Mouse (Mus musculus) limb, embryonic 10.5 days (tissue): ENCODE measurements around the gene Uggt1. TPM values are rescaled to one million over a fixed set of nuclear protein-coding genes. Genes with fewer than 3 reads are reported as not detected.

Experiments
- DNase-seq: peaks from one replicate; pipeline ENCODE4 v3.0.0-alpha.2; 2017; ENCODE audit warnings: low spot score
- H3K27ac ChIP-seq: fragments of 300-500 bp; sonication (generic); 2 replicates; pipeline ENCODE4 v1.5.1; 2016; ENCODE audit warnings: mild to moderate bottlenecking
- H3K27me3 ChIP-seq: fragments of 300-500 bp; sonication (generic); 2 replicates; pipeline ENCODE4 v1.6.1; 2016; ENCODE audit warnings: low read depth, mild to moderate bottlenecking; ENCODE audit not compliant: poor library complexity, severe bottlenecking
- H3K36me3 ChIP-seq: fragments of 300-500 bp; sonication (generic); 2 replicates; pipeline ENCODE4 v1.6.1; 2016; ENCODE audit warnings: mild to moderate bottlenecking, moderate library complexity
- H3K4me1 ChIP-seq: fragments of 300-500 bp; sonication (generic); 2 replicates; pipeline ENCODE4 v1.6.1; 2016
- H3K4me3 ChIP-seq: fragments of 300-500 bp; sonication (generic); 2 replicates; pipeline ENCODE4 v1.5.1; 2016; ENCODE audit warnings: mild to moderate bottlenecking, moderate library complexity
- H3K9me3 ChIP-seq: fragments of 300-500 bp; sonication (generic); replicated peaks from 2 replicates; pipeline ENCODE4 v1.6.1; 2016; ENCODE audit warnings: mild to moderate bottlenecking
- WGBS: fragments of 180-500 bp; shearing (Covaris S2); methylation state at CpG from one replicate; pipeline ENCODE4 v1.1.7; 2016; 5-methylcytosine and 5-hydroxymethylcytosine counted together
- polyA plus RNA-seq: library from polyadenylated mRNA; unstranded; fragments of >200 nt; fragmentation: Nextera tagmentation; extraction: Ambion mirVana; gene quantifications from 2 replicates; pipeline ENCODE4 v1.2.1, GENCODE M21; 2016

The Uggt1 gene
- 54.1 and 55.2 TPM in 2 replicates for polyA plus RNA-seq

- Histone ChIP-seq H3K4me3 (peak within 1 kb of the TSS; percentile 99), H3K27me3 (no peaks in the 10 kb centered on the region), H3K36me3 (0 out of 2 replicates have a peak, but pooled peaks cover 3% of the 10 kb centered on the region), H3K4me1 (peaks cover 12% of the 10 kb centered on the region), H3K27ac (peak within 1 kb of the TSS; percentile 86), H3K9me3 (no peaks in the 10 kb centered on the region)
- WGBS = 4% methylated on average over 49 of the region's 49 CpGs
- DNase-seq = peak; percentile 96
Observed at GRCm38 (mm10) chr1:36244058-36244827, at the start of gene Uggt1. TSS of gene Uggt1 (minus strand) at chr1:36244720.

- 88% methylated on average over 8 of the region's 8 CpGs for WGBS
- H3K9me3 ChIP-seq = no peaks in the 10 kb centered on the region
- no peaks in the 10 kb centered on the region for H3K36me3 ChIP-seq
- peaks cover 12% of the 10 kb centered on the region for H3K27me3 ChIP-seq
- DNase-seq = no peak
- no peak overlapping the region for H3K27ac ChIP-seq
- no peak overlapping the region for H3K4me3 ChIP-seq
- no peaks in the 10 kb centered on the region for H3K4me1 ChIP-seq
Observed at GRCm38 (mm10) chr1:36293470-36293869, 49.0 kb upstream of the Uggt1 start.

GRCm38 (mm10) chr1:36281849-36282248 lies 37.3 kb upstream of the Uggt1 start:
- no peaks in the 10 kb centered on the region for H3K27me3 ChIP-seq
- no peak overlapping the region for H3K27ac ChIP-seq
- H3K9me3 ChIP-seq = no peaks in the 10 kb centered on the region
- H3K4me1 ChIP-seq = no peaks in the 10 kb centered on the region
- no peaks in the 10 kb centered on the region for H3K36me3 ChIP-seq
- WGBS = 92% methylated on average over 6 of the region's 6 CpGs
- no peak overlapping the region for H3K4me3 ChIP-seq
- DNase-seq = no peak

- no peaks in the 10 kb centered on the region for H3K9me3 ChIP-seq
- H3K27ac ChIP-seq = no peak overlapping the region
- WGBS = 89% methylated on average over 3 of the region's 3 CpGs
- H3K36me3 ChIP-seq = no peaks in the 10 kb centered on the region
- no peaks in the 10 kb centered on the region for H3K4me1 ChIP-seq
- H3K4me3 ChIP-seq = no peak overlapping the region
- H3K27me3 ChIP-seq = no peaks in the 10 kb centered on the region
- no peak for DNase-seq
Observed at GRCm38 (mm10) chr1:36280938-36281337, 36.4 kb upstream of the Uggt1 start.

- no peak overlapping the region for H3K4me3 ChIP-seq
- no peaks in the 10 kb centered on the region for H3K9me3 ChIP-seq
- H3K27ac ChIP-seq = no peak overlapping the region
- WGBS = 22% methylated on average over 3 of the region's 3 CpGs
- peak; percentile 88 for DNase-seq
- no peaks in the 10 kb centered on the region for H3K36me3 ChIP-seq
- no peaks in the 10 kb centered on the region for H3K27me3 ChIP-seq
- no peaks in the 10 kb centered on the region for H3K4me1 ChIP-seq
Observed at GRCm38 (mm10) chr1:36279202-36279601, 34.7 kb upstream of the Uggt1 start.

GRCm38 (mm10) chr1:36277267-36278060 lies 32.9 kb upstream of the Uggt1 start:
- 19% methylated on average over 7 of the region's 7 CpGs for WGBS
- peaks cover 12% of the 10 kb centered on the region for H3K4me1 ChIP-seq
- peak; percentile 88 for DNase-seq
- no peaks in the 10 kb centered on the region for H3K36me3 ChIP-seq
- H3K4me3 ChIP-seq = no peak overlapping the region
- no peaks in the 10 kb centered on the region for H3K27me3 ChIP-seq
- no peak overlapping the region for H3K27ac ChIP-seq
- H3K9me3 ChIP-seq = no peaks in the 10 kb centered on the region

GRCm38 (mm10) chr1:36275635-36276389 lies 31.3 kb upstream of the Uggt1 start:
- H3K27ac ChIP-seq = no peak overlapping the region
- H3K4me1 ChIP-seq = peaks cover 25% of the 10 kb centered on the region
- no peaks in the 10 kb centered on the region for H3K9me3 ChIP-seq
- WGBS = 82% methylated on average over 13 of the region's 13 CpGs
- no peak overlapping the region for H3K4me3 ChIP-seq
- no peak for DNase-seq
- H3K27me3 ChIP-seq = peaks cover 7% of the 10 kb centered on the region
- H3K36me3 ChIP-seq = no peaks in the 10 kb centered on the region

GRCm38 (mm10) chr1:36274455-36274854 lies 29.9 kb upstream of the Uggt1 start, which contains the start of gene Neurl3:
TSS of gene Neurl3 (minus strand) at chr1:36274679.
- 88% methylated on average over 5 of the region's 5 CpGs for WGBS
- Histone ChIP-seq H3K27ac (peak within 1 kb of the TSS; percentile 42; the same call in 1 of the 2 replicates), H3K36me3 (no peaks in the 10 kb centered on the region), H3K4me3 (no peak within 1 kb of the TSS), H3K9me3 (no peaks in the 10 kb centered on the region), H3K4me1 (peaks cover 36% of the 10 kb centered on the region), H3K27me3 (peaks cover 21% of the 10 kb centered on the region)
- DNase-seq = no peak

- peak overlapping the region; percentile 42 for H3K27ac ChIP-seq
Observed at GRCm38 (mm10) chr1:36273288-36273687, 28.8 kb upstream of the Uggt1 start.

GRCm38 (mm10) chr1:36272546-36272945 lies 28.0 kb upstream of the Uggt1 start:
- DNase-seq = no peak
- Histone ChIP-seq H3K27ac (peak overlapping the region; percentile 28; the same call in 1 of the 2 replicates), H3K36me3 (no peaks in the 10 kb centered on the region), H3K9me3 (no peaks in the 10 kb centered on the region), H3K27me3 (peaks cover 38% of the 10 kb centered on the region), H3K4me3 (no peak overlapping the region), H3K4me1 (peaks cover 41% of the 10 kb centered on the region)
- WGBS = 84% methylated on average over 5 of the region's 5 CpGs

More at GRCm38 (mm10) chr1:36273288-36273687, 28.8 kb upstream of the Uggt1 start:
- Histone ChIP-seq H3K27me3 (peaks cover 33% of the 10 kb centered on the region), H3K4me3 (0 out of 2 replicates have a peak overlapping the region, but pooled peaks have one; percentile 6), H3K9me3 (no peaks in the 10 kb centered on the region), H3K36me3 (no peaks in the 10 kb centered on the region), H3K4me1 (peaks cover 41% of the 10 kb centered on the region)
- 18% methylated on average over 9 of the region's 9 CpGs for WGBS
- DNase-seq = no peak

- Histone ChIP-seq H3K4me3 (no peak overlapping the region), H3K27me3 (peaks cover 38% of the 10 kb centered on the region), H3K4me1 (peaks cover 41% of the 10 kb centered on the region), H3K9me3 (no peaks in the 10 kb centered on the region), H3K36me3 (no peaks in the 10 kb centered on the region), H3K27ac (peak overlapping the region; percentile 28)
- DNase-seq = no peak
- WGBS = 83% methylated on average over 8 of the region's 8 CpGs
Observed at GRCm38 (mm10) chr1:36271516-36272230, 27.2 kb upstream of the Uggt1 start.

- Histone ChIP-seq H3K36me3 (no peaks in the 10 kb centered on the region), H3K27ac (peak overlapping the region; percentile 10; the same call in 1 of the 2 replicates), H3K27me3 (peaks cover 38% of the 10 kb centered on the region), H3K4me1 (peaks cover 41% of the 10 kb centered on the region), H3K4me3 (no peak overlapping the region), H3K9me3 (no peaks in the 10 kb centered on the region)
- no peak for DNase-seq
- WGBS = 57% methylated on average over 3 of the region's 3 CpGs
Observed at GRCm38 (mm10) chr1:36270666-36271065, 26.1 kb upstream of the Uggt1 start.
